Mouse (Mus musculus): ENCODE measurements at regions not wholly inside any gene's neighbourhood (a gene's known extent, or its start where the extent isn't known, plus 50 kb on each side); places are given as distances from the start of the nearest gene placed in this dataset.
"Not testable (repeated sequence)": the region's sequence is repeated elsewhere in the genome, so short reads cannot be mapped to it uniquely, and the experiment has no call there.

GRCm38 (mm10) chr13:10982543-10982942, 621.9 kb upstream of the Chrm3 start:
- Histone ChIP-seq H3K4me3 (ENCODE audit: low read length) (no peak overlapping the region), H3K4me2 (replicated peaks; ENCODE audit: low read depth, low read length) (no peak overlapping the region), H3K9ac (replicated peaks; ENCODE audit: low read length) (no peak overlapping the region), H3K4me1 (ENCODE audit: insufficient read depth, low read length) (no peaks in the 10 kb centered on the region), H3K27ac (ENCODE audit: low read length) (no peak overlapping the region), H3K9me3 (ENCODE audit: low read length) (no peaks in the 10 kb centered on the region), H3K36me3 (ENCODE audit: insufficient read depth, low read length) (no peaks in the 10 kb centered on the region), H3K27me3 (ENCODE audit: insufficient read depth, low read length) (no peaks in the 10 kb centered on the region)
- peak; percentile 35; the same call in 1 of the 2 replicates for ATAC-seq (ENCODE audit: low FRiP score, low TSS enrichment)
- WGBS, result 80% methylated on average over 4 of the region's 4 CpGs

GRCm38 (mm10) chr13:10971932-10972331, 611.3 kb upstream of the Chrm3 start:
- ATAC-seq (ENCODE audit: low FRiP score, low TSS enrichment), result peak; percentile 65; the same call in 1 of the 2 replicates
- no peak overlapping the region for H3K27ac ChIP-seq (ENCODE audit: low read length)
- H3K4me1 ChIP-seq (ENCODE audit: insufficient read depth, low read length), result no peaks in the 10 kb centered on the region
- H3K4me3 ChIP-seq (ENCODE audit: low read length), result no peak overlapping the region
- no peak overlapping the region for H3K9ac ChIP-seq (replicated peaks; ENCODE audit: low read length)
- H3K27me3 ChIP-seq (ENCODE audit: insufficient read depth, low read length), result no peaks in the 10 kb centered on the region
- no peaks in the 10 kb centered on the region for H3K36me3 ChIP-seq (ENCODE audit: insufficient read depth, low read length)
- no peaks in the 10 kb centered on the region for H3K9me3 ChIP-seq (ENCODE audit: low read length)
- no peak overlapping the region for H3K4me2 ChIP-seq (replicated peaks; ENCODE audit: low read depth, low read length)
- WGBS, result 45% methylated on average over 3 of the region's 3 CpGs

- no peak overlapping the region for H3K27ac ChIP-seq (ENCODE audit: low read length)
- no peak overlapping the region for H3K4me2 ChIP-seq (replicated peaks; ENCODE audit: low read depth, low read length)
- H3K4me3 ChIP-seq (ENCODE audit: low read length), result no peak overlapping the region
- WGBS, result 69% methylated on average over 3 of the region's 3 CpGs
- H3K36me3 ChIP-seq (ENCODE audit: insufficient read depth, low read length), result no peaks in the 10 kb centered on the region
- no peaks in the 10 kb centered on the region for H3K27me3 ChIP-seq (ENCODE audit: insufficient read depth, low read length)
- H3K4me1 ChIP-seq (ENCODE audit: insufficient read depth, low read length), result no peaks in the 10 kb centered on the region
- H3K9me3 ChIP-seq (ENCODE audit: low read length), result no peaks in the 10 kb centered on the region
- ATAC-seq (ENCODE audit: low FRiP score, low TSS enrichment), result no peak
- H3K9ac ChIP-seq (replicated peaks; ENCODE audit: low read length), result no peak overlapping the region
Observed at GRCm38 (mm10) chr13:10970721-10971120, 610.1 kb upstream of the Chrm3 start.

- no peak for ATAC-seq (ENCODE audit: low FRiP score, low TSS enrichment)
- Histone ChIP-seq H3K9ac (replicated peaks; ENCODE audit: low read length) (no peak overlapping the region), H3K4me3 (ENCODE audit: low read length) (no peak overlapping the region), H3K36me3 (ENCODE audit: insufficient read depth, low read length) (no peaks in the 10 kb centered on the region), H3K27ac (ENCODE audit: low read length) (no peak overlapping the region), H3K4me1 (ENCODE audit: insufficient read depth, low read length) (no peaks in the 10 kb centered on the region), H3K9me3 (ENCODE audit: low read length) (no peaks in the 10 kb centered on the region), H3K4me2 (replicated peaks; ENCODE audit: low read depth, low read length) (no peak overlapping the region), H3K27me3 (ENCODE audit: insufficient read depth, low read length) (no peaks in the 10 kb centered on the region)
- WGBS, result 92% methylated on average over 3 of the region's 3 CpGs
Observed at GRCm38 (mm10) chr13:10952923-10953322, 592.3 kb upstream of the Chrm3 start.

DNA sequence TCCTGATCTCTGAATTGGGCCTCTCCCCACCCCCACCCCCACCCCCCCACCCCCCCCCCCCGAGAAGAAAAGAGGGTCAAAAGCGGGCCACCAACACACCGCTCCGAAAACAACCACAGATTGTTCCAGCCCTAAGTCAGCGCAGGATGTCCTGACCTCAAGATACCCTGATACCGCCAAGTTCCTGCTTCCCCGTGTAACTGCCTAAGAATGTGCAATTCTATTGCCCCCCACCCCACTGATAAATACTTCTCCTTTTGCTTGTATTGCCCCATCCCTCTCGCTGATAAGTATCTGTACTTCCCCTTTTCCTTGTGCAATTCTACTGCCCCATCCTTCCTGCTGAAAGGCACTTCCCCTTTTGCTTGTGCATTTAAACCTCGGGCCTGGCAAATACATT, 590.0 kb upstream of the Chrm3 start:
- not testable (repeated sequence) for H3K4me2 ChIP-seq (replicated peaks; ENCODE audit: low read depth, low read length); H3K27me3 ChIP-seq (ENCODE audit: insufficient read depth, low read length); H3K4me1 ChIP-seq (ENCODE audit: insufficient read depth, low read length); H3K9me3 ChIP-seq (ENCODE audit: low read length); H3K4me3 ChIP-seq (ENCODE audit: low read length); ATAC-seq (ENCODE audit: low FRiP score, low TSS enrichment); H3K9ac ChIP-seq (replicated peaks; ENCODE audit: low read length); H3K36me3 ChIP-seq (ENCODE audit: insufficient read depth, low read length); H3K27ac ChIP-seq (ENCODE audit: low read length)
- WGBS, result 90% methylated on average over 6 of the region's 9 CpGs

- no peak overlapping the region for H3K9ac ChIP-seq (replicated peaks; ENCODE audit: low read length)
- H3K4me3 ChIP-seq (ENCODE audit: low read length), result no peak overlapping the region
- H3K9me3 ChIP-seq (ENCODE audit: low read length), result no peaks in the 10 kb centered on the region
- H3K27me3 ChIP-seq (ENCODE audit: insufficient read depth, low read length), result no peaks in the 10 kb centered on the region
- no peak for ATAC-seq (ENCODE audit: low FRiP score, low TSS enrichment)
- 75% methylated on average over 2 of the region's 2 CpGs for WGBS
- H3K4me2 ChIP-seq (replicated peaks; ENCODE audit: low read depth, low read length), result no peak overlapping the region
- H3K36me3 ChIP-seq (ENCODE audit: insufficient read depth, low read length), result no peaks in the 10 kb centered on the region
- no peak overlapping the region for H3K27ac ChIP-seq (ENCODE audit: low read length)
- H3K4me1 ChIP-seq (ENCODE audit: insufficient read depth, low read length), result no peaks in the 10 kb centered on the region
Observed at GRCm38 (mm10) chr13:10947398-10947797, 586.8 kb upstream of the Chrm3 start.

DNA sequence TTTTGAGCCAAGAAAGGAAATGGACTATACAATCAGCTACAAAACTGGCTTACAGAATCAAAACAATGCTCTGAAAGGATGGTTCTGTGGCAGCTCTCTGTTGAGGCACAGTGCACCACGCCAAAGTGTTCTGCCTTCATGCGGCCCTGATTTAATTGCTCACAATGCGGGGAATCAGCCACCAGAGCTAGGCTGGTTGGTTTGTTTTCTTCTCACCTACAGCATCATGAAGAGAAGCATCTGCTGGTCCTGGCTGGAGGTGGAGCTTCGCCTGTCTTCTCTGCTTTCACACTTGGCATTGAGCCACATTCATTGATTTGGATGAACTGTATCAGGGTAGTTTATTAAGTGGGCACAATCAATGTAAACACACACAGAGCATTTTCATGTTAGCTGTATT, 583.2 kb upstream of the Chrm3 start:
- H3K27me3 ChIP-seq (ENCODE audit: insufficient read depth, low read length), result no peaks in the 10 kb centered on the region
- no peaks in the 10 kb centered on the region for H3K4me1 ChIP-seq (ENCODE audit: insufficient read depth, low read length)
- H3K4me3 ChIP-seq (ENCODE audit: low read length), result no peak overlapping the region
- ATAC-seq (ENCODE audit: low FRiP score, low TSS enrichment), result no peak
- H3K9ac ChIP-seq (replicated peaks; ENCODE audit: low read length), result no peak overlapping the region
- no peak overlapping the region for H3K4me2 ChIP-seq (replicated peaks; ENCODE audit: low read depth, low read length)
- WGBS, result 69% methylated on average over 4 of the region's 4 CpGs
- H3K36me3 ChIP-seq (ENCODE audit: insufficient read depth, low read length), result no peaks in the 10 kb centered on the region
- H3K27ac ChIP-seq (ENCODE audit: low read length), result no peak overlapping the region
- no peaks in the 10 kb centered on the region for H3K9me3 ChIP-seq (ENCODE audit: low read length)

GRCm38 (mm10) chr13:10942031-10942655, 581.5 kb upstream of the Chrm3 start:
- Histone ChIP-seq H3K27ac (ENCODE audit: low read length) (no peak overlapping the region), H3K9ac (replicated peaks; ENCODE audit: low read length) (no peak overlapping the region), H3K4me1 (ENCODE audit: insufficient read depth, low read length) (no peaks in the 10 kb centered on the region), H3K4me2 (replicated peaks; ENCODE audit: low read depth, low read length) (no peak overlapping the region), H3K9me3 (ENCODE audit: low read length) (no peaks in the 10 kb centered on the region), H3K27me3 (ENCODE audit: insufficient read depth, low read length) (no peaks in the 10 kb centered on the region), H3K4me3 (ENCODE audit: low read length) (no peak overlapping the region), H3K36me3 (ENCODE audit: insufficient read depth, low read length) (no peaks in the 10 kb centered on the region)
- no peak for ATAC-seq (ENCODE audit: low FRiP score, low TSS enrichment)
- WGBS, result 68% methylated on average over 4 of the region's 4 CpGs

DNA sequence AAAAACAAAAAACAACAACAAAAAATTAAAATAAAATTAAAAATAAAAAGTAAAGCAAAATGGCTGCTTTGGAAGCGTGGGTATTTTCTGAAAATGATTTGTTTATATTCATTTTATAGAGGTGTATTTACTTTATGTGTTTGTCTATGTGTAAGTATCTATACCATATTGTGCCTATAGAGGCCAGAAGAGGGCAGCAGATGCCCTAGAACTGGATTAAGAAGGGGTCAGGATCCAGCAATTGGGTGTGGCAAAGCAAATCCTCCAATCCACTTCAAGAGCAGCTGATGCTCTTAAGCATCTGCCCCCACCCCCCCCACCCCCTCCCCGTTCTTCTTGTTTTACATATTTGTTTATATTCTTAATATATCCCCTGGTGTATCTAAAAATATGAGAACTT, 577.6 kb upstream of the Chrm3 start:
- Histone ChIP-seq H3K9me3 (ENCODE audit: low read length) (no peaks in the 10 kb centered on the region), H3K27me3 (ENCODE audit: insufficient read depth, low read length) (no peaks in the 10 kb centered on the region), H3K9ac (replicated peaks; ENCODE audit: low read length) (no peak overlapping the region), H3K4me1 (ENCODE audit: insufficient read depth, low read length) (no peaks in the 10 kb centered on the region), H3K4me3 (ENCODE audit: low read length) (no peak overlapping the region), H3K27ac (ENCODE audit: low read length) (no peak overlapping the region), H3K4me2 (replicated peaks; ENCODE audit: low read depth, low read length) (no peak overlapping the region), H3K36me3 (ENCODE audit: insufficient read depth, low read length) (no peaks in the 10 kb centered on the region)
- WGBS, result 87% methylated on average over 2 of the region's 2 CpGs
- no peak for ATAC-seq (ENCODE audit: low FRiP score, low TSS enrichment)

DNA sequence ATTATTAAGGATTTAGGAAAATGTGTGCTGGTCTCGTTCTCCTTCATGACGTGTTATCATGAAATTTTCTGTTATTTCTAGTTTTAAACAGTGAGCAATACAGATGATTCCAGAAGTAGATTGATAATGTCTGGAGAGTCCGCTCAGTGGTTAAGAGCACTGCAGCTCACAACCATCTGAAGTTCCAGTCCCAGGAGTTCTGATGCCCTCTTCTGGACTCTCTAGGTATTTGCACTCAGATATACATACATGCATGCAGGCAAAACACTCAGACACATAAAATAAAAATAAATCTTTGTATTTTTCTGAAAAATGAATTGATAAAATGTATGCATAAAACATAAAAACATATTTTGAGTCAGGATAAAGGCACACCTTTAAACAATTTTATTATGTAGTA, 570.1 kb upstream of the Chrm3 start:
- H3K4me3 ChIP-seq (ENCODE audit: low read length), result no peak overlapping the region
- ATAC-seq (ENCODE audit: low FRiP score, low TSS enrichment), result no peak

More for the DNA sequence above, 570.1 kb upstream of the Chrm3 start:
- Histone ChIP-seq H3K4me2 (replicated peaks; ENCODE audit: low read depth, low read length) (no peak overlapping the region), H3K27ac (ENCODE audit: low read length) (no peak overlapping the region), H3K9ac (replicated peaks; ENCODE audit: low read length) (no peak overlapping the region), H3K27me3 (ENCODE audit: insufficient read depth, low read length) (no peaks in the 10 kb centered on the region), H3K4me1 (ENCODE audit: insufficient read depth, low read length) (no peaks in the 10 kb centered on the region), H3K9me3 (ENCODE audit: low read length) (peaks cover 3% of the 10 kb centered on the region; the same call in 1 of the 2 replicates), H3K36me3 (ENCODE audit: insufficient read depth, low read length) (no peaks in the 10 kb centered on the region)
- 95% methylated on average over 3 of the region's 3 CpGs for WGBS
